Mouse (Mus musculus) layer of hippocampus, adult 8-10 months (tissue): ENCODE results near the gene Gm10447. TPM values are rescaled to one million over a fixed set of nuclear protein-coding genes. Genes with fewer than 3 reads are reported as not detected.

ENCODE experiments used
- microRNA-seq, 2 experiments: library from miRNA; unstranded; fragments of <30 nt; microRNA quantifications; one replicate each; pipeline ENCODE4 v1.2.0; 2022
- total RNA-seq, 4 experiments: library from RNA; stranded (reverse); gene quantifications; 2 replicates each; pipeline ENCODE4 v1.2.4; 2022

Gene Gm10447
- total RNA-seq, 4 experiments from 2014 or later: 0.12 to 0.33 (median 0.17) TPM

Small RNA genes lying within 50 kb of the gene (microRNA-seq; reads per million reads assigned to microRNA genes)
- gene Mir6920: 0 to 0.25 reads per million in 2 experiments

Other genes with a start within 250 kb of the Gm10447 start
- 100 to 1,000 TPM; 148 to 190 (median 168) TPM for gene Hspa4, start 156.7 kb downstream of the Gm10447 start, total RNA-seq
- 10 to 100 TPM in 2 of 4 experiments, 1 to 10 TPM in 2; 9.6 to 17.5 (median 11.0) TPM for gene Zcchc10, start 132.4 kb downstream of the Gm10447 start, total RNA-seq
- 100 to 1,000 TPM; 195 to 259 (median 219) TPM for gene Aff4, start 106.3 kb downstream of the Gm10447 start, total RNA-seq
- not detected for gene Leap2, start 33.9 kb downstream of the Gm10447 start, total RNA-seq
- 100 to 1,000 TPM; 374 to 418 (median 397) TPM for gene Uqcrq, start 26.3 kb downstream of the Gm10447 start, total RNA-seq
- under 1 TPM; 0.69 to 0.96 (median 0.93) TPM for gene Gdf9, start 26.1 kb downstream of the Gm10447 start, total RNA-seq
- 1 to 10 TPM; 4.7 to 5.9 (median 5.1) TPM for gene Shroom1, start 95 bp upstream of the Gm10447 start, total RNA-seq
- under 1 TPM in 1 of 4 experiments, not detected in 3; 0.69 TPM for gene Gm9837, start 13.4 kb upstream of the Gm10447 start, total RNA-seq
- gene Gm9945, start 23.1 kb upstream of the Gm10447 start, total RNA-seq: 1 to 10 TPM; 1.8 to 4.9 (median 2.8) TPM
- gene Sowaha, start 23.2 kb upstream of the Gm10447 start, total RNA-seq: 100 to 1,000 TPM in 2 of 4 experiments, 10 to 100 TPM in 2; 91.6 to 119 (median 104) TPM
- gene Sept8, start 62.1 kb upstream of the Gm10447 start, total RNA-seq: 100 to 1,000 TPM; 248 to 260 (median 255) TPM
- gene Kif3a, start 110.3 kb upstream of the Gm10447 start, total RNA-seq: 100 to 1,000 TPM; 115 to 156 (median 130) TPM
- gene Il4, start 161.6 kb upstream of the Gm10447 start, total RNA-seq: not detected
- not detected for gene Il13, start 177.6 kb upstream of the Gm10447 start, total RNA-seq